Mouse (Mus musculus) MEL (cell line): Measurements from ENCODE around the gene Nt5c2. TPM values are rescaled to one million over a fixed set of nuclear protein-coding genes. Genes with fewer than 3 reads are reported as not detected.

Experiments
- DNase-seq: peaks from one replicate; pipeline ENCODE4 v3.0.0; 2011; ENCODE audit warnings: low read depth, low spot score
- H3K27ac ChIP-seq: 2 replicates; pipeline ENCODE4 v1.5.1; 2012; ENCODE audit warnings: low read depth, mild to moderate bottlenecking, control low read depth, low read length, moderate library complexity; ENCODE audit not compliant: control insufficient read depth
- H3K27me3 ChIP-seq, 2 experiments: fragments of 150-350 bp in 1 of 2; sonication (generic) in 1 of 2; 2 replicates each; pipeline ENCODE4 v1.6.1; 2012; ENCODE audit warnings: low read length in 2 of 2, mild to moderate bottlenecking in 2 of 2, improper control_type of control experiment in 1 of 2, moderate library complexity in 1 of 2; ENCODE audit not compliant: insufficient read depth in 2 of 2, control insufficient read depth in 1 of 2
- H3K36me3 ChIP-seq, 2 experiments: 2 replicates each; pipeline ENCODE4 v1.6.1; 2012 to 2014; ENCODE audit warnings: low read length in 2 of 2, improper control_type of control experiment in 1 of 2, inconsistent platforms in 1 of 2, mild to moderate bottlenecking in 1 of 2; ENCODE audit not compliant: insufficient read depth in 2 of 2, control insufficient read depth in 1 of 2
- H3K4me1 ChIP-seq, 2 experiments: fragments of 150-350 bp in 1 of 2; sonication (generic) in 1 of 2; 2 replicates each; pipeline ENCODE4 v1.6.1; 2012; ENCODE audit warnings: low read length in 2 of 2, improper control_type of control experiment in 1 of 2, mild to moderate bottlenecking in 1 of 2; ENCODE audit not compliant: insufficient read depth in 2 of 2, control insufficient read depth in 1 of 2
- H3K4me3 ChIP-seq, 2 experiments: fragments of 150-350 bp in 1 of 2; sonication (generic) in 1 of 2; 2 replicates each; pipeline ENCODE4 v1.5.1; 2012; ENCODE audit warnings: low read depth in 2 of 2, low read length in 2 of 2, mild to moderate bottlenecking in 2 of 2, moderate library complexity in 2 of 2, control low read depth in 1 of 2, improper control_type of control experiment in 1 of 2; ENCODE audit not compliant: control insufficient read depth in 1 of 2, insufficient read depth in 1 of 2
- H3K79me2 ChIP-seq: 2 replicates; pipeline ENCODE4 v1.6.1; 2012; ENCODE audit warnings: mild to moderate bottlenecking, low read length, moderate library complexity; ENCODE audit not compliant: control insufficient read depth, poor library complexity, insufficient read depth
- H3K9ac ChIP-seq: 2 replicates; pipeline ENCODE4 v1.6.1; 2012; ENCODE audit warnings: low read depth, mild to moderate bottlenecking, control low read depth, low read length, moderate library complexity; ENCODE audit not compliant: control insufficient read depth, poor library complexity, severe bottlenecking
- H3K9me3 ChIP-seq: fragments of 150-350 bp; sonication (generic); replicated peaks from 2 replicates; pipeline ENCODE4 v1.6.1; 2012; ENCODE audit warnings: mild to moderate bottlenecking, low read length, improper control_type of control experiment, moderate library complexity; ENCODE audit not compliant: insufficient read depth
- BHLHE40 ChIP-seq: IDR thresholded peaks from 2 replicates; pipeline ENCODE4 v1.6.1; 2012; ENCODE audit warnings: low read depth, mild to moderate bottlenecking, inconsistent platforms, low read length, improper control_type of control experiment, borderline replicate concordance
- CTCF ChIP-seq, 3 experiments: IDR thresholded peaks in 2 of 3; conservative IDR thresholded peaks in 1 of 3; 2 replicates each; pipeline ENCODE4 v1.5.1; 2011 to 2012; ENCODE audit warnings: low read length in 3 of 3, low read depth in 2 of 3, mild to moderate bottlenecking in 2 of 3, improper control_type of control experiment in 1 of 3, inconsistent platforms in 1 of 3, mixed read lengths in 1 of 3, moderate library complexity in 1 of 3; ENCODE audit not compliant: control insufficient read depth in 1 of 3, insufficient read depth in 1 of 3, poor library complexity in 1 of 3, severe bottlenecking in 1 of 3
- E2F4 ChIP-seq: IDR thresholded peaks from 2 replicates; pipeline ENCODE4 v1.6.1; 2011; ENCODE audit warnings: low read depth, low read length, improper control_type of control experiment, borderline replicate concordance
- ELF1 ChIP-seq: IDR thresholded peaks from 2 replicates; pipeline ENCODE4 v1.6.1; 2014; ENCODE audit warnings: low read depth, mild to moderate bottlenecking, inconsistent platforms, low read length, improper control_type of control experiment, moderate library complexity
- EP300 ChIP-seq, 2 experiments: IDR thresholded peaks; 2 replicates each; pipeline ENCODE4 v1.6.1; 2011; ENCODE audit warnings: improper control_type of control experiment in 2 of 2, low read length in 2 of 2, low read depth in 1 of 2, mild to moderate bottlenecking in 1 of 2
- HCFC1 ChIP-seq: IDR thresholded peaks from 2 replicates; pipeline ENCODE4 v1.6.1; 2012; ENCODE audit warnings: low read depth, mild to moderate bottlenecking, inconsistent platforms, low read length, improper control_type of control experiment, moderate library complexity
- KAT2A ChIP-seq: conservative IDR thresholded peaks from 2 replicates; pipeline ENCODE4 v1.6.1; 2012; ENCODE audit warnings: low read depth, low read length, improper control_type of control experiment, inconsistent platforms
- MAX ChIP-seq: IDR thresholded peaks from 2 replicates; pipeline ENCODE4 v1.6.1; 2011; ENCODE audit warnings: low read length, improper control_type of control experiment
- MEF2A ChIP-seq: IDR thresholded peaks from 2 replicates; pipeline ENCODE4 v1.6.1; 2014; ENCODE audit warnings: low read depth, mild to moderate bottlenecking, inconsistent platforms, low read length, improper control_type of control experiment; ENCODE audit not compliant: poor library complexity, insufficient replicate concordance, severe bottlenecking; ENCODE audit errors: extremely low read depth
- MXI1 ChIP-seq: IDR thresholded peaks from 2 replicates; pipeline ENCODE4 v1.6.1; 2011; ENCODE audit warnings: mild to moderate bottlenecking, low read depth, low read length, improper control_type of control experiment
- MYB ChIP-seq: IDR thresholded peaks from 2 replicates; pipeline ENCODE4 v1.6.1; 2011; ENCODE audit warnings: mild to moderate bottlenecking, low read depth, low read length, improper control_type of control experiment
- MYC ChIP-seq: IDR thresholded peaks from 2 replicates; pipeline ENCODE4 v1.6.1; 2011; ENCODE audit warnings: low read depth, mild to moderate bottlenecking, low read length, improper control_type of control experiment, moderate library complexity
- NRF1 ChIP-seq: IDR thresholded peaks from 2 replicates; pipeline ENCODE4 v1.6.1; 2014; ENCODE audit warnings: low read depth, mild to moderate bottlenecking, inconsistent platforms, low read length, improper control_type of control experiment, moderate library complexity; ENCODE audit not compliant: poor library complexity, insufficient read depth, severe bottlenecking
- POLR2A ChIP-seq, 2 experiments: IDR thresholded peaks; 2 replicates each; pipeline ENCODE4 v1.6.1; 2011 to 2012; ENCODE audit warnings: low read length in 2 of 2, mild to moderate bottlenecking in 2 of 2, control low read depth in 1 of 2, improper control_type of control experiment in 1 of 2, low read depth in 1 of 2, moderate library complexity in 1 of 2; ENCODE audit not compliant: control insufficient read depth in 1 of 2, insufficient read depth in 1 of 2, poor library complexity in 1 of 2
- POLR2AphosphoS2 ChIP-seq: IDR thresholded peaks from 2 replicates; pipeline ENCODE4 v1.6.1; 2011; ENCODE audit warnings: low read length, improper control_type of control experiment
- RCOR1 ChIP-seq: IDR thresholded peaks from 2 replicates; pipeline ENCODE4 v1.6.1; 2012; ENCODE audit warnings: low read depth, mild to moderate bottlenecking, inconsistent platforms, low read length, improper control_type of control experiment
- SIN3A ChIP-seq: IDR thresholded peaks from 2 replicates; pipeline ENCODE4 v1.6.1; 2012; ENCODE audit warnings: low read length, improper control_type of control experiment, inconsistent platforms
- SMC3 ChIP-seq: IDR thresholded peaks from 2 replicates; pipeline ENCODE4 v1.6.1; 2011; ENCODE audit warnings: low read depth, low read length, improper control_type of control experiment
- TBP ChIP-seq: IDR thresholded peaks from 2 replicates; pipeline ENCODE4 v1.8.0; 2011; ENCODE audit warnings: low read depth, low read length, improper control_type of control experiment
- TCF12 ChIP-seq: IDR thresholded peaks from 2 replicates; pipeline ENCODE4 v1.6.1; 2014; ENCODE audit warnings: low read depth, mild to moderate bottlenecking, inconsistent platforms, low read length, improper control_type of control experiment, moderate library complexity
- UBTF ChIP-seq: IDR thresholded peaks from 2 replicates; pipeline ENCODE4 v1.6.1; 2012; ENCODE audit warnings: low read depth, mild to moderate bottlenecking, inconsistent platforms, low read length, improper control_type of control experiment, moderate library complexity, borderline replicate concordance; ENCODE audit not compliant: insufficient read depth
- USF1 ChIP-seq: IDR thresholded peaks from 2 replicates; pipeline ENCODE4 v1.6.1; 2014; ENCODE audit warnings: low read depth, mild to moderate bottlenecking, inconsistent platforms, low read length, improper control_type of control experiment, moderate library complexity
- USF2 ChIP-seq, 2 experiments: IDR thresholded peaks; 2 replicates each; pipeline ENCODE4 v1.6.1; 2011 to 2012; ENCODE audit warnings: improper control_type of control experiment in 2 of 2, low read length in 2 of 2, borderline replicate concordance in 1 of 2, inconsistent platforms in 1 of 2, low read depth in 1 of 2, mild to moderate bottlenecking in 1 of 2; ENCODE audit not compliant: insufficient read depth in 1 of 2
- ZC3H11A ChIP-seq: IDR thresholded peaks from 2 replicates; pipeline ENCODE4 v1.6.1; 2012; ENCODE audit warnings: low read depth, mild to moderate bottlenecking, inconsistent platforms, low read length, improper control_type of control experiment
- ZMIZ1 ChIP-seq: IDR thresholded peaks from 2 replicates; pipeline ENCODE4 v1.6.1; 2012; ENCODE audit warnings: low read depth, mild to moderate bottlenecking, inconsistent platforms, low read length, improper control_type of control experiment, moderate library complexity
- polyA plus RNA-seq, 2 experiments: library from polyadenylated mRNA; stranded (reverse) in 1 of 2; unstranded in 1 of 2; fragments of >175 nt in 1 of 2; fragments of >200 nt in 1 of 2; gene quantifications; 2 replicates each; pipeline versions ENCODE4 v1.2.1 to v1.2.4; 2012; ENCODE audit warnings: low replicate concordance in 2 of 2, low read depth in 1 of 2; ENCODE audit not compliant: insufficient read length in 2 of 2, insufficient read depth in 1 of 2, missing spikeins in 1 of 2
- total RNA-seq: library from RNA; depleted of rRNA; stranded (reverse); fragments of 300-350 nt; gene quantifications from 2 replicates; pipeline ENCODE4 v1.2.3, GENCODE M21; 2012

Nt5c2 gene
- total and polyA plus RNA-seq, 3 experiments, result 64.6 to 455 (median 147) TPM

DNA sequence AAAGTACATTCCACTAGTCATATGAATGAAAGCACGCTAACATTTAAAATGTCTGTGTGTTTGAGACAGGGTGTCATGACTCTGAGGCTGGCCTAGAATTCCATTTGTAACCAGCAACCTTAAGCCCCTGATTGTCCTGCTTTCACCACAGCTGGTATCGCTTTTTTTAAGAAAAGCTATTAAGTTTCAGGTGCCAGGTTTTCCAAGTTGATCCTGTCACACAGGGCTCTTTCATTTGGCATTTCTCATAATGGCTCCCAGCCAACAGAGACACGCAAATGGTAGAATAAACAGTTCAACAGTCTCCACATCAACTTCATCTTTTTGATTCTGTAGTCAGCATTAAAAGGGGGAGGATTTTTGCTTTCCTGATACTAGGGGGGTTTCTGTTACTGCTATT is 56.4 kb downstream of the Nt5c2 start:
- Histone ChIP-seq H3K27ac (no peak overlapping the region), H3K36me3 (peaks cover 3 to 48% of the 10 kb centered on the region in 2 experiments)

DNA sequence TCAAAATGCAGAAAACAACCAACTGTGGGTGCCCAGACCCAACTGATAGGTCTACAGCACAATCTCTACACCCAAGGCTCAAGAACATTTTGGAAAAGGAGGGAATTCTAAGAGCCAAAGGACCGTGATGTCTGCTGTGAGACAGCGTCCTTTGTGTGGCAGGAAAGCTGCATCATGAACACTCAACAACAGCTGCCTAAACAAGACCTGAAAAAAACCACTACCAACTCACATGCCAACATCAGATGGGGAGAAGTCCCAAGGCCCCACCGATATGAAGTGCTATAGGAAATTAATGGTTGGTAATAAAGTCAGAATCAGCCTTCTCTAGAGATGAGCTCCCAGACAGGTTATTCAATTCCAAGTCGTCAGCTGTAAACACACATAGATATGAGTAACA is 57.0 kb downstream of the Nt5c2 start:
- no peak overlapping the region for H3K27ac ChIP-seq

More for the DNA sequence above, 56.4 kb downstream of the Nt5c2 start:
- Histone ChIP-seq H3K9ac (no peak overlapping the region), H3K9me3 (no peaks in the 10 kb centered on the region), H3K79me2 (peaks cover 70% of the 10 kb centered on the region), H3K27me3 (no peaks in the 10 kb centered on the region), H3K4me1 (peaks cover 26 to 41% of the 10 kb centered on the region in 2 experiments), H3K4me3 (no peak overlapping the region)
- TF ChIP-seq E2F4, result no peak
- TF ChIP-seq MAX, result no peak
- TF ChIP-seq POLR2A (IDR thresholded peaks at IDR 0.05; ENCODE audit: control insufficient read depth in 1 of 2, insufficient read depth in 1 of 2, low read depth in 1 of 2, low read length in 2 of 2, poor library complexity in 1 of 2), result no peak
- no peak for TF ChIP-seq RCOR1
- no peak for TF ChIP-seq UBTF
- TF ChIP-seq MXI1, result no peak
- no peak for TF ChIP-seq ELF1
- TF ChIP-seq CTCF (IDR thresholded peaks at IDR 0.05 in 2 of 3, conservative IDR thresholded peaks at IDR 0.05 in 1 of 3; ENCODE audit: control insufficient read depth in 1 of 3, insufficient read depth in 1 of 3, low read depth in 2 of 3, low read length in 3 of 3, poor library complexity in 1 of 3, severe bottlenecking in 1 of 3), result no peak
- no peak for TF ChIP-seq TCF12
- no peak for TF ChIP-seq USF1
- TF ChIP-seq MYB, result no peak
- no peak for TF ChIP-seq KAT2A
- no peak for TF ChIP-seq POLR2AphosphoS2
- no peak for TF ChIP-seq HCFC1
- no peak for TF ChIP-seq SIN3A
- TF ChIP-seq NRF1, result no peak
- no peak for TF ChIP-seq MEF2A
- no peak for TF ChIP-seq TBP
- TF ChIP-seq ZMIZ1, result no peak
- no peak for TF ChIP-seq SMC3
- DNase-seq, result no peak

More for the DNA sequence above, 57.0 kb downstream of the Nt5c2 start:
- Histone ChIP-seq H3K4me1 (peaks cover 24 to 35% of the 10 kb centered on the region in 2 experiments), H3K4me3 (no peak overlapping the region), H3K9me3 (no peaks in the 10 kb centered on the region), H3K36me3 (peaks cover 3 to 46% of the 10 kb centered on the region in 2 experiments), H3K9ac (no peak overlapping the region), H3K27me3 (no peaks in the 10 kb centered on the region), H3K79me2 (peaks cover 75% of the 10 kb centered on the region)
- DNase-seq, result no peak
- no peak for TF ChIP-seq SMC3
- TF ChIP-seq TBP, result no peak
- no peak for TF ChIP-seq MYC
- TF ChIP-seq USF2 (IDR thresholded peaks at IDR 0.05; ENCODE audit: borderline replicate concordance in 1 of 2, insufficient read depth in 1 of 2, low read depth in 1 of 2, low read length in 2 of 2), result no peak
- TF ChIP-seq USF1, result no peak
- TF ChIP-seq ZC3H11A, result no peak
- TF ChIP-seq EP300 (IDR thresholded peaks at IDR 0.05; ENCODE audit: low read depth in 1 of 2, low read length in 2 of 2), result no peak
- TF ChIP-seq UBTF, result no peak
- TF ChIP-seq MAX, result no peak
- TF ChIP-seq BHLHE40, result no peak
